Mouse (Mus musculus) naive thymus-derived CD4-positive, alpha-beta T cell, adult 2 months (primary cell): ENCODE data around the gene Gm10065.

Source experiments
- DNase-seq: peaks from one replicate; pipeline ENCODE4 v3.0.0-alpha.2; 2011; ENCODE audit warnings: low read depth

The Gm10065 gene

GRCm38 (mm10) chr13:21435476-21435875 lies 43.8 kb downstream of the Gm10065 start:
- DNase-seq = no peak
